ENCODE assay signal across 8 mouse cellular contexts in genomic region chr15:94589219-94590075, GRCm38 (mm10). TPM values are rescaled to one million over a fixed set of nuclear protein-coding genes. Genes with fewer than 3 reads are reported as not detected.
DNase-seq lines count a peak whose midpoint lies in the region; ATAC-seq and TF ChIP-seq lines count a peak whose summit lies in the region.

Twf1 (minus strand) TSS chr15:94589889.

- no peaks in the 10 kb centered on the region for H3K27me3 ChIP-seq in embryonic facial prominence, embryonic 15.5 days
- H3K27me3 ChIP-seq in limb, embryonic 14.5 days (ENCODE audit: control insufficient read depth, insufficient read depth, low read length): no peaks in the 10 kb centered on the region
- H3K27me3 ChIP-seq in midbrain, postnatal 0 days (ENCODE audit: insufficient read depth, low read length): no peaks in the 10 kb centered on the region

- TF ChIP-seq POLR2A in bone marrow, adult 2 months (IDR thresholded peaks at IDR 0.05; ENCODE audit: borderline replicate concordance, control insufficient read depth, low read depth, low read length): peak; percentile 79; the same call in 1 of the 2 replicates
- 0 out of 2 replicates have a peak, but pooled peaks have one; percentile 37 for TF ChIP-seq POLR2A in limb, embryonic 14.5 days (IDR thresholded peaks at IDR 0.05; ENCODE audit: borderline replicate concordance, extremely low read depth, insufficient read depth, insufficient read length)

- peak within 1 kb of the TSS; percentile 63 for H3K4me2 ChIP-seq in embryonic facial prominence, embryonic 15.5 days (replicated peaks)
- peak within 1 kb of the TSS; percentile 77 for H3K4me2 ChIP-seq in limb, embryonic 14.5 days (replicated peaks; ENCODE audit: low read depth, low read length, severe bottlenecking)
- H3K4me2 ChIP-seq in midbrain, postnatal 0 days (ENCODE audit: low read depth, low read length, poor library complexity, severe bottlenecking): peak within 1 kb of the TSS; percentile 47

- H3K27ac ChIP-seq in bone marrow, adult 2 months (ENCODE audit: control insufficient read depth, insufficient read depth, low read depth, low read length, poor library complexity): peak within 1 kb of the TSS; percentile 75
- peak within 1 kb of the TSS; percentile 79 for H3K27ac ChIP-seq in embryonic facial prominence, embryonic 15.5 days (replicated peaks)
- H3K27ac ChIP-seq in limb, embryonic 14.5 days (replicated peaks; ENCODE audit: low read depth, low read length): peak within 1 kb of the TSS; percentile 62
- H3K27ac ChIP-seq in midbrain, postnatal 0 days (ENCODE audit: low read depth, low read length): peak within 1 kb of the TSS; percentile 76

- DNase-seq in 416B (ENCODE audit: low read depth): peak; percentile 97
- DNase-seq in heart, adult 8-10 months (ENCODE audit: low spot score): peak; percentile 97
- peak; percentile 98 for DNase-seq in kidney, adult 9 months
- peak; percentile 98 for DNase-seq in limb, embryonic 14.5 days (ENCODE audit: low spot score)
- peak; percentile 99 for DNase-seq in midbrain, postnatal 0 days (ENCODE audit: low spot score)
- peak; percentile 93 to 98 for DNase-seq in spleen, postnatal 14 days (ENCODE audit: low spot score in 2 of 2)

- H3K4me3 ChIP-seq in bone marrow, adult 2 months (replicated peaks; ENCODE audit: control insufficient read depth, low read depth, low read length): peak within 1 kb of the TSS; percentile 93
- peak within 1 kb of the TSS; percentile 98 for H3K4me3 ChIP-seq in embryonic facial prominence, embryonic 15.5 days (replicated peaks)
- H3K4me3 ChIP-seq in limb, embryonic 14.5 days (replicated peaks; ENCODE audit: low read length): peak within 1 kb of the TSS; percentile 92
- H3K4me3 ChIP-seq in midbrain, postnatal 0 days (ENCODE audit: low read depth, low read length): peak within 1 kb of the TSS; percentile 93

- no peaks in the 10 kb centered on the region for H3K9me3 ChIP-seq in embryonic facial prominence, embryonic 15.5 days (replicated peaks)
- no peaks in the 10 kb centered on the region for H3K9me3 ChIP-seq in limb, embryonic 14.5 days (ENCODE audit: control insufficient read depth, low read length)
- H3K9me3 ChIP-seq in midbrain, postnatal 0 days (ENCODE audit: low read length): no peaks in the 10 kb centered on the region

- TF ChIP-seq CTCF in bone marrow, adult 2 months (IDR thresholded peaks at IDR 0.05; ENCODE audit: control insufficient read depth, insufficient read depth, low read length): no peak
- peak; percentile 51 for TF ChIP-seq CTCF in midbrain, postnatal 0 days (IDR thresholded peaks at IDR 0.05)

- peak within 1 kb of the TSS; percentile 95 for H3K9ac ChIP-seq in embryonic facial prominence, embryonic 15.5 days
- peak within 1 kb of the TSS; percentile 88 for H3K9ac ChIP-seq in limb, embryonic 14.5 days (ENCODE audit: low read depth, low read length, severe bottlenecking)
- peak within 1 kb of the TSS; percentile 88 for H3K9ac ChIP-seq in midbrain, postnatal 0 days (replicated peaks; ENCODE audit: low read length, poor library complexity, severe bottlenecking)

- ATAC-seq in embryonic facial prominence, embryonic 15.5 days (ENCODE audit: insufficient number of reproducible peaks, low FRiP score, low TSS enrichment, low read depth): peak; percentile 98
- peak; percentile 99 for ATAC-seq in limb, embryonic 14.5 days (ENCODE audit: low FRiP score, low read depth)
- peak; percentile 99 for ATAC-seq in midbrain, postnatal 0 days (ENCODE audit: low FRiP score)

- H3K36me3 ChIP-seq in embryonic facial prominence, embryonic 15.5 days: peaks cover 9% of the 10 kb centered on the region; the same call in 1 of the 2 replicates
- peaks cover 15% of the 10 kb centered on the region for H3K36me3 ChIP-seq in limb, embryonic 14.5 days (ENCODE audit: control insufficient read depth, insufficient read depth, low read length)
- 0 out of 2 replicates have a peak, but pooled peaks cover 7% of the 10 kb centered on the region for H3K36me3 ChIP-seq in midbrain, postnatal 0 days (ENCODE audit: insufficient read depth, low read length)

- peaks cover 2% of the 10 kb centered on the region for H3K4me1 ChIP-seq in bone marrow, adult 2 months (ENCODE audit: control insufficient read depth, insufficient read depth, low read length)
- peaks cover 4% of the 10 kb centered on the region; the same call in 1 of the 2 replicates for H3K4me1 ChIP-seq in embryonic facial prominence, embryonic 15.5 days
- peaks cover 9% of the 10 kb centered on the region; the same call in 1 of the 2 replicates for H3K4me1 ChIP-seq in limb, embryonic 14.5 days (ENCODE audit: control insufficient read depth, insufficient read depth, low read length)
- H3K4me1 ChIP-seq in midbrain, postnatal 0 days (ENCODE audit: insufficient read depth, low read length): no peaks in the 10 kb centered on the region

- under 1% methylated on average over 63 of the region's 70 CpGs for WGBS in bone marrow, adult 2 months
- WGBS in embryonic facial prominence, embryonic 15.5 days: under 1% methylated on average over 69 of the region's 70 CpGs
- WGBS in limb, embryonic 14.5 days: under 1% methylated on average over 31 of the region's 70 CpGs
- WGBS in midbrain, postnatal 0 days: under 1% methylated on average over 66 of the region's 70 CpGs

RNA-seq across cellular contexts. Expression of gene Twf1, which starts in this region (rescaled TPM):
- polyA plus RNA-seq in bone marrow, adult 2 months (2011; ENCODE audit: insufficient read depth, insufficient read length, low replicate concordance, missing spikeins): 10.3 and 12.9 TPM in 2 replicates
- polyA plus RNA-seq in embryonic facial prominence, embryonic 15.5 days (2015; fragmentation: Nextera tagmentation; extraction: Ambion mirVana): 82.1 and 85.5 TPM in 2 replicates
- 10 to 100 TPM; 12.5 to 19.9 (median 13.7) TPM for total RNA-seq in heart, adult 8-10 months (2022)
- 37.7 and 40.2 TPM in 2 replicates for polyA plus RNA-seq in limb, embryonic 14.5 days (2012; rRNA removed)
- polyA plus RNA-seq in limb, embryonic 14.5 days (2014; fragmentation: Nextera tagmentation; extraction: Ambion mirVana): 78.1 and 79.3 TPM in 2 replicates
- 35.3 and 40.4 TPM in 2 replicates for total RNA-seq in midbrain, postnatal 0 days (2014; rRNA removed)
- polyA plus RNA-seq in midbrain, postnatal 0 days (2015; fragmentation: Nextera tagmentation; extraction: Ambion mirVana): 64.9 and 65.6 TPM in 2 replicates

Comparison
In these comparisons a context has a peak if more than half of its experiments do, and no peak if none do; other contexts are left out.
1. Peak in every context shown above with its lines: DNase-seq, ATAC-seq, H3K4me3 ChIP-seq and H3K27ac ChIP-seq.